In genomic region chr8:72674184-72674583, GRCm38 (mm10) we compare ENCODE assay signal across 18 mouse cellular contexts. TPM values are rescaled to one million over a fixed set of nuclear protein-coding genes. Genes with fewer than 3 reads are reported as not detected.
A peak's percentile ranks its signal among the peaks of the same experiment; 100 is the strongest.
DNase-seq lines count a peak whose midpoint lies in the region; ATAC-seq and TF ChIP-seq lines count a peak whose summit lies in the region.
"Had no signal": no experiment of that assay in that cellular context is flagged by ENCODE, and none has a peak within 500 bp of the region (broad histone marks: within the 10 kb centered on the region; RNA-seq: fewer than 3 reads in every experiment).

No protein-coding gene starts in this region.

- peak; percentile 44 for TF ChIP-seq CTCF in layer of hippocampus, adult 2 months (conservative IDR thresholded peaks at IDR 0.05)

- no peak overlapping the region for H3K27ac ChIP-seq in layer of hippocampus, adult 2 months
- H3K27ac ChIP-seq: embryonic facial prominence, embryonic 13.5 days; forebrain, embryonic 10.5 days; heart, embryonic 13.5 days; liver, embryonic 15.5 days; macrophage had no signal

- H3K4me3 ChIP-seq in layer of hippocampus, adult 2 months: no peak overlapping the region
- H3K4me3 ChIP-seq: embryonic facial prominence, embryonic 13.5 days; forebrain, embryonic 10.5 days; heart, embryonic 13.5 days; liver, embryonic 15.5 days had no signal

- peak; percentile 11 to 28 for DNase-seq in cerebellum, adult 18-20 months
- DNase-seq in cerebellum, postnatal 4 days (ENCODE audit: low spot score in 2 of 2): no peak
- no peak for DNase-seq in layer of hippocampus, adult 2 months (ENCODE audit: low spot score in 2 of 2)
- DNase-seq in layer of hippocampus, adult 11-12 months (ENCODE audit: low spot score): no peak
- peak; percentile 13 for DNase-seq in 3T3-L1 (ENCODE audit: low read depth, low spot score)
- no peak for DNase-seq in urinary bladder, postnatal 25 days (ENCODE audit: low spot score)
- DNase-seq: adrenal gland, adult 8-10 months; gastrocnemius, postnatal 25 days; kidney, postnatal 14 days; retina, postnatal 1 day had no signal

- ATAC-seq in granulocyte monocyte progenitor cell, adult 5-6 weeks (replicated peaks; ENCODE audit: poor library complexity, severe bottlenecking): peak; percentile 27; the same call in 1 of the 2 replicates
- ATAC-seq in erythroblast, adult 5-6 weeks (replicated peaks; ENCODE audit: low FRiP score, poor library complexity, severe bottlenecking): no peak
- ATAC-seq: intestine, embryonic 16.5 days had no signal

RNA-seq across cellular contexts. Expression of gene Nwd1, which starts 27.7 kb away (rescaled TPM):
- total RNA-seq in layer of hippocampus, adult 2 months (2021): 10 to 100 TPM; 51.1 to 52.1 TPM
- total RNA-seq in granulocyte monocyte progenitor cell, adult 5-6 weeks (2014; fragmentation: Nextera tagmentation): 7.5 and 8.4 TPM in 2 replicates
- 3.8 and 4.7 TPM in 2 replicates for total RNA-seq in granulocyte monocyte progenitor cell, adult 5-6 weeks (2017)
- total RNA-seq in erythroblast, adult 5-6 weeks (2015; ENCODE audit: low replicate concordance): 0.58 and 0.84 TPM in 2 replicates
- 0.14 and 1.3 TPM in 2 replicates for total RNA-seq in erythroblast, adult 5-6 weeks (2017; ENCODE audit: low replicate concordance)

RNA-seq across cellular contexts. Expression of gene Sin3b, which starts 48.9 kb away (rescaled TPM):
- 100 to 1,000 TPM; 171 to 181 TPM for total RNA-seq in layer of hippocampus, adult 2 months (2021)
- 96.1 and 104 TPM in 2 replicates for total RNA-seq in granulocyte monocyte progenitor cell, adult 5-6 weeks (2014; fragmentation: Nextera tagmentation)
- 77.1 and 85.0 TPM in 2 replicates for total RNA-seq in granulocyte monocyte progenitor cell, adult 5-6 weeks (2017)
- 25.1 and 34.8 TPM in 2 replicates for total RNA-seq in erythroblast, adult 5-6 weeks (2015; ENCODE audit: low replicate concordance)
- total RNA-seq in erythroblast, adult 5-6 weeks (2017; ENCODE audit: low replicate concordance): 17.7 and 31.8 TPM in 2 replicates

Comparison
In these comparisons a context has a peak if more than half of its experiments do, and no peak if none do; other contexts are left out.
1. DNase-seq: peak in cerebellum, adult 18-20 months (2 of 2) and 3T3-L1 (single experiment); none in cerebellum, postnatal 4 days (0 of 2), layer of hippocampus, adult 2 months (0 of 2), layer of hippocampus, adult 11-12 months (single experiment) and urinary bladder, postnatal 25 days (single experiment).
2. RNA of gene Nwd1, which starts 27.7 kb away (total RNA-seq): 51.1 to 52.1 TPM in layer of hippocampus, adult 2 months; 3.8 to 8.4 TPM in granulocyte monocyte progenitor cell, adult 5-6 weeks and 0.14 to 1.3 TPM in erythroblast, adult 5-6 weeks; every median in the first group is over 4 times any median in the second.